Mouse (Mus musculus): ENCODE results near the gene Fam129a.

- TF ChIP-seq CTCF (conservative IDR thresholded peaks at IDR 0.05; ENCODE audit: low read length) (no peak), NANOG (IDR thresholded peaks at IDR 0.05; ENCODE audit: borderline replicate concordance, low read length) (no peak), POU5F1 (IDR thresholded peaks at IDR 0.05; ENCODE audit: borderline replicate concordance, low read length) (no peak)
Measured at GRCm38 (mm10) chr1:151544581-151544980, 26.4 kb upstream of the Fam129a start.

Measured in E14TG2a.4 (cell line).